Mouse (Mus musculus): Measurements from ENCODE around the gene Haghl.

- TF ChIP-seq CTCF (IDR thresholded peaks at IDR 0.05; ENCODE audit: low read depth) (no peak), EP300 (optimal IDR thresholded peaks at IDR 0.05) (no peak)
Measured at GRCm38 (mm10) chr17:25761561-25761970, 23.9 kb downstream of the Haghl start.
